Mouse (Mus musculus): ENCODE data around the gene Hist1h2bg.
"Not testable (repeated sequence)": the region's sequence is repeated elsewhere in the genome, so short reads cannot be mapped to it uniquely, and the experiment has no call there.

DNA sequence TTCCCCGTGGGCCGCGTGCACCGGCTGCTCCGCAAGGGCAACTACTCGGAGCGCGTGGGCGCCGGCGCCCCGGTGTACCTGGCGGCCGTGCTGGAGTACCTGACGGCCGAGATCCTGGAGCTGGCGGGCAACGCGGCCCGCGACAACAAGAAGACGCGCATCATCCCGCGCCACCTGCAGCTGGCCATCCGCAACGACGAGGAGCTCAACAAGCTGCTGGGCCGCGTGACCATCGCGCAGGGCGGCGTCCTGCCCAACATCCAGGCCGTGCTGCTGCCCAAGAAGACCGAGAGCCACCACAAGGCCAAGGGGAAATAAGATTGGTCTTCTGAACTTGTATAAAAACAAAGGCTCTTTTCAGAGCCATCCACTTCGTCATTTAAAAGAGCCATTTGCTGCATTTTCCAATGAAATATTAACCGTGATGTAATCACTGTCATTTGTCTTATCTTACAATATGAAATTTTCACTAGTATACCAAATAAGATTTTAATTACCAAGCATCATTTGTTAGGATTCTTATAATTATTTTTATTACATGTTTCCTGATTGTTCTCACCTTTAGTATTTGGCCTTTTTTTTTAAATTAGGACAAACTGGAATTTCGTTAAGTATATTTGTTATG, 3.5 kb downstream of the Hist1h2bg start:
- not testable (repeated sequence) for TF ChIP-seq GATA1, TAL1 (IDR thresholded peaks at IDR 0.05; ENCODE audit: low read length)

Data from erythroblast, embryonic 14.5 days (primary cell).